Mouse (Mus musculus): ENCODE data around the gene Smtn.

The Smtn gene

GRCm38 (mm10) chr11:3509181-3510085 is 31.0 kb downstream of the Smtn start:
- no peak for DNase-seq (ENCODE audit: low spot score in 2 of 2)

GRCm38 (mm10) chr11:3508226-3508625 is 32.2 kb downstream of the Smtn start:
- no peak for DNase-seq (ENCODE audit: low spot score in 2 of 2)

GRCm38 (mm10) chr11:3503755-3504693 is 36.4 kb downstream of the Smtn start:
- DNase-seq (ENCODE audit: low spot score in 2 of 2), result no peak

- no peak for DNase-seq (ENCODE audit: low spot score in 2 of 2)
Measured at GRCm38 (mm10) chr11:3502459-3503072, 37.8 kb downstream of the Smtn start.

GRCm38 (mm10) chr11:3502057-3502456 is 38.4 kb downstream of the Smtn start:
- DNase-seq (ENCODE audit: low spot score in 2 of 2), result no peak

GRCm38 (mm10) chr11:3497296-3497695 is 43.1 kb downstream of the Smtn start:
- DNase-seq (ENCODE audit: low spot score in 2 of 2), result no peak

- DNase-seq (ENCODE audit: low spot score in 2 of 2), result no peak
Measured at GRCm38 (mm10) chr11:3496756-3497155, 43.7 kb downstream of the Smtn start.

- DNase-seq (ENCODE audit: low spot score in 2 of 2), result no peak
Measured at GRCm38 (mm10) chr11:3495496-3495895, 44.9 kb downstream of the Smtn start.

- no peak for DNase-seq (ENCODE audit: low spot score in 2 of 2)
Measured at GRCm38 (mm10) chr11:3494857-3495256, 45.6 kb downstream of the Smtn start.

GRCm38 (mm10) chr11:3492748-3493147 is 47.7 kb downstream of the Smtn start:
- DNase-seq (ENCODE audit: low spot score in 2 of 2), result no peak

GRCm38 (mm10) chr11:3489036-3489435 is 51.4 kb downstream of the Smtn start:
- no peak for DNase-seq (ENCODE audit: low spot score in 2 of 2)

- DNase-seq (ENCODE audit: low spot score in 2 of 2), result no peak
Measured at GRCm38 (mm10) chr11:3487952-3488570, 52.4 kb downstream of the Smtn start, which contains the start of gene Pla2g3. Gene Pla2g3, plus strand, starts transcription at chr11:3488284.

GRCm38 (mm10) chr11:3486349-3486748 is 54.1 kb downstream of the Smtn start:
- no peak for DNase-seq (ENCODE audit: low spot score in 2 of 2)

GRCm38 (mm10) chr11:3483980-3484642 is 56.3 kb downstream of the Smtn start:
- DNase-seq (ENCODE audit: low spot score in 2 of 2), result no peak

- no peak for DNase-seq (ENCODE audit: low spot score in 2 of 2)
Measured at GRCm38 (mm10) chr11:3475489-3475888, 64.9 kb downstream of the Smtn start.

- DNase-seq (ENCODE audit: low spot score in 2 of 2), result no peak
Measured at GRCm38 (mm10) chr11:3474480-3475115, 65.8 kb downstream of the Smtn start.

- DNase-seq (ENCODE audit: low spot score in 2 of 2), result peak; percentile 62 to 82
Measured at GRCm38 (mm10) chr11:3472484-3472883, 67.9 kb downstream of the Smtn start.

- no peak for DNase-seq (ENCODE audit: low spot score in 2 of 2)
Measured at GRCm38 (mm10) chr11:3471448-3471850, 69.0 kb downstream of the Smtn start.

Data from frontal cortex, postnatal 25 days (tissue).